Mouse (Mus musculus): Measurements from ENCODE around the gene Aplnr.

Aplnr gene

GRCm38 (mm10) chr2:85138143-85138542 lies 2.1 kb downstream of the Aplnr start:
- no peak for DNase-seq

DNA sequence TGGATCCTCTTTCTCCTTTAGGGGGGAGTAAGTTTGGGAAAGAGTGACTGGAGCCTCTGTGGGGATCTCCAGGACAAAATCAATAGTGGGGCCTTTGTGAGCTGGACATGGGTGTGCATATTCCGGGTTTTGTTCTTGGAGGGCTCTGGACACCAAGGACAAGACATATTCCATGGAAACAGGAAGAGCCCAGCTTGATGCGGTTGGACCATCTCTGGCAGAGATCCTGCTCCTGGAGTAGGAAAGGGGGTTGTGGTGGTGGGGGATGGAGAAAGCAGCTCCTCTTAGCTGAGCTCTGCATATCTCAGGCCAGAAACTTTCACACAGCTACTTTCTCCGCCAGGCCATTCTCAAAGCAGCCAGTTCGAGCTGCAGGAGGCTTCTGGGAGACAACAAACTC lies 3.4 kb downstream of the Aplnr start:
- no peak for DNase-seq

DNA sequence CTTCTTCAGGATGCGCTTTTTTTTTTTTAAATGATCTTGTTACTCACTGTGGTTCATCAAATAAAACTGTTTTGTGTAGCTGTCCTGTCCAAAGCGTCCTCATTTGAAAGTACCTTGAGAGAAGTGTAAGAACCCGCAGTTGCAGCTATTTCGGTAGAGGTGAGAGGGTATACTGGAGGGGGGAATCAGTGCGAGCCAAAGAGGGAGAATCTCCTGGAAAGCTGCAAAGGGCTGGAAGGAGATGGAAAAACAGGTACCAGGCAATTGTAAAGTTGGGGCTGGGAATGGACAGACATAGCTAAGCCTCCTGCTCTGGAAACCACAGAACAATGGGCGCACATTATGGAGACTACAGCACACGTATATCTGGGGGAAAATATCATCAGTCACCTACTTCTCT lies 3.8 kb downstream of the Aplnr start:
- DNase-seq: no peak

DNA sequence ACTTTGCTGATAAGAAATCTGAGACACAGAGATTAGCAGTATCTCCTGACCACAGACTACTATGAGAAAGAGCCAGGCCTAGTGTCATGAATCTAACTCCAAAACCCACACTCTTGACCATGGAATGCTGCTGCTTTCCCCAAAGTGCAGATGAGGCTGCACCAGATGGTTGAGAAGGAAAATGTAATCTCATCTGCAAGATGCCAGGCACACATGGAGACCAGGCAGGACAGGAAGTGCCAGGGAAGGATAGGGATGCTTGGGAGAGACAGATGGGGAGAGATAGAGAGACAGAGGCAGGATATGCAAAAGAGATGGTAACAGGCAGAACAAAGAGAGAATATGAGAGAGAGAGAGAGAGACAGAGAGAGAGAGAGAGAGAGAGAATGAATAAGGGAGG lies 4.8 kb downstream of the Aplnr start:
- no peak for DNase-seq

- no peak for DNase-seq
These were observed 8.9 kb downstream of the Aplnr start for GRCm38 (mm10) chr2:85144908-85145307.

GRCm38 (mm10) chr2:85145346-85145745 lies 9.3 kb downstream of the Aplnr start:
- no peak for DNase-seq

- DNase-seq: no peak
These were observed 11.5 kb downstream of the Aplnr start for GRCm38 (mm10) chr2:85147481-85147880.

- no peak for DNase-seq
These were observed 14.3 kb downstream of the Aplnr start for GRCm38 (mm10) chr2:85150373-85150772.

- DNase-seq: no peak
These were observed 15.2 kb downstream of the Aplnr start for GRCm38 (mm10) chr2:85151233-85151632.

- DNase-seq: no peak
These were observed 19.3 kb downstream of the Aplnr start for GRCm38 (mm10) chr2:85155334-85155733.

GRCm38 (mm10) chr2:85156136-85156535 lies 20.1 kb downstream of the Aplnr start:
- no peak for DNase-seq

GRCm38 (mm10) chr2:85157382-85157781 lies 21.4 kb downstream of the Aplnr start:
- DNase-seq: no peak

DNA sequence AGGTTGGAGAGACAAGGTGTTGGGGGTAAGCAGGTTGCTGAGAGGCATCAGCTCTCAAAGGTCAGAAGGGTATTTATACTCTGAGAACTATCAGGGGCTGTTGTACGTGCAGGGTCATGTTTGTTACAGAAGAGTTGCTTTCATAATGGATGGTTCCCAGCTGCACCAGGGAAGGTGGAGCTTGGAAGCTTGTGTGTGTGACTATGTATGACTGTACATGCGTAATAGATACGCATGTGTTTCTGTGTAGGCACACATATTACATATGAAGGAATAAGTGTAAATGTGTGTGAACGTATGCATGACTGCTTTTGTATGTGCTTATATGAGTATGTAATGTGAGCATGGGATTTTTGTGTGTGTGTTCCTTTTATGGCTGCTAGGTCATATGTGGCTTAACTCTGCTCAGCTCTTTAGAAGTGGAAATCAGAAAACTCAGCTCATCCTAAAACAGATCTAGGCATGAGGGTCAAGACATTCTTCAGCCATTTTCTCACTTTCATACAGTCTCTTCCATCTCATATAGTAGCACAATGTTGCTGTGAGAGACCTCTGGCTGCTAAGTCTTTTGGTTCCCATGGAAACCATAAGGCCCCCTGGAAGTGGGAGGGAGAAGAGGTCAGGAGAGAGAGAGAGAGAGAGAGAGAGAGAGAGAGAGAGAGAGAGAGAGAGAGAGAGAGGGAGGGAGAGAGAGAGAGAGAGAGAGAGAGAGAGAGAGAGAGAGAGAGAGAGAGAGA lies 25.0 kb downstream of the Aplnr start:
- DNase-seq: no peak

- DNase-seq: no peak
These were observed 25.6 kb downstream of the Aplnr start for GRCm38 (mm10) chr2:85161638-85162093.

DNA sequence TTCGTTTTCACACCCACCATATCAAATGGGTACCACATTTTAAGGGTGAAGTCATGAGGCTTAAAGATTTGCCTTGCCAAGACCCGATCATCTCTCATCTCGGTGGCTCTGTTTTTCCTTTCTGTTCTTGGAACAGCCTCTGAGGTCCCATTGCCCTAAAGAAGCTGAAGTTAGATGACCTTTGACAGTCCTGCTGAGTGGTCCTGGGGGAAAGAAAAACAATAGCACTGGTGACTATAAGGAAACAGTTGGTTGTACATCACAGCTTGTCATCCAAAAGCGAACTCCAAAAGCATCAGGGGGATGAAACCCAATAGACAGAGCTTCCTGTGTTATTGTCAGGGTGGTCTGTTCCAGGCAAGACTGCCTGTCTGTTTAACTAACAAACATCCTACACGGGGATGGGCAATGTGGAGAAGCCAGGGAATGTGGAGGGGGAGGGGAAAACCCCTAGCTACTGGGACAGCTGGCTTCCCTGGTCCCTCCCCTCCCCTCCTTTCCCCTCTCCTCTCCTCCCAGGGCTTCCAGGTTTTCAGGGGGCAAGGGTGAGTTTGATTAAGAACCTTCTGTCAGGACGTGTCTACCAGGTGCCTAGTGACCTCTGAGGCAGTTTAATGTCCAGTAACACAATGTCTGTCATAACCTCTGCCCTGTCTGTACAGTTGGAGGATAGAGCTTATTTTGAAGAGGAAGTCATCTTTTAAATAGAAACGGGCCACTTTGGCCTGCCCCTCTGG lies 27.5 kb downstream of the Aplnr start:
- DNase-seq: no peak

GRCm38 (mm10) chr2:85167624-85168023 lies 31.6 kb downstream of the Aplnr start:
- no peak for DNase-seq

- no peak for DNase-seq
These were observed 32.3 kb downstream of the Aplnr start for GRCm38 (mm10) chr2:85168327-85168726.

DNA sequence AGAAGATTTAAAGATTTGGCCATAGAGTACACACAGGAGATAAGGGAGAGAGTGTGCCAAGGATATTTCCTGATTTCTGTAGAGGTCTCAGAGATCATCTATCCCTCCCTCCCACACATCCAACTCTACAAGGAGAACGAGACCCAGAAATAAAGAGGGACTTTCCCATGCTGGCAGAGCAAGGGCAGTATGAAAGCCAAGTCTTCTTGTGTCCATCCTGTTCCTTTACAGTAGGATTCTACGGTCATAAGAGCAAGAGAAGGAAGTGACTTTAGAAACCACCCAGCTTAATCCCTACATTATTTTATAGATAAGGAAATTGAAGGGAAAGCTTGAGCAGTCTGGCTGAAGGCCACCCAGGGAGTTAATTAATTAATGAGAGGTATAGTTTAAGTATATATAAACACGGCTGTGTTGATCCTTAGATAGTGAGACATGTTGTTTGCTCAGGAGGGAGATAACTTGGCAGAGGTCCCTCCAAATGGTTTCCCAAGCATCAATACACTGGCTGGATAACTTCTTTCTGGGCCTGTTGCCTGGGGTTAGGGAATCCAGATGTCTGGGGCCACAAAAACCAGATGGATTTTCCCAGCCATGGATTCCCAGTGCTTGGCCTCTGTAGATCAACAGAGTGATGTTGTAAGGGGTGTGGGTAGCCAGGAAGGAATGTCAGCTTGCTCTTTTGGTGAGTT lies 36.2 kb downstream of the Aplnr start:
- no peak for DNase-seq

DNA sequence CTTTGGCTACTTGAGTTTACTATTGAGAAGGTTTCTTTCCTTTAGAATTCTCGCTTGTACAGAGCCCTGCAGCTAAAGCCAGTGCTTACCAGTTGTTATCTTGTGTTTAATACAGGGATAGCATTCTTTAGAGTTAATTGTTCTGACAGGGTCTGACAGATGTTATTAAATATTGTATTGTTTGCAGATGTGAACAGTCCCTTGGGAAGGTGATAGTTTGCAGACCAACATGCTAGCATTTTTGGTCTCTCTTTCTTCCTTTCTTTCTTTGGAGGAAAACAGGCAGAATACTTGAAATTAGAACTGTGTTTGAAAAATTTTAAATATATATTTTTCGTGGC lies 36.7 kb downstream of the Aplnr start:
- DNase-seq: no peak

GRCm38 (mm10) chr2:85173545-85173944 lies 37.5 kb downstream of the Aplnr start:
- no peak for DNase-seq

- no peak for DNase-seq
These were observed 42.2 kb downstream of the Aplnr start for GRCm38 (mm10) chr2:85178139-85178800.

DNA sequence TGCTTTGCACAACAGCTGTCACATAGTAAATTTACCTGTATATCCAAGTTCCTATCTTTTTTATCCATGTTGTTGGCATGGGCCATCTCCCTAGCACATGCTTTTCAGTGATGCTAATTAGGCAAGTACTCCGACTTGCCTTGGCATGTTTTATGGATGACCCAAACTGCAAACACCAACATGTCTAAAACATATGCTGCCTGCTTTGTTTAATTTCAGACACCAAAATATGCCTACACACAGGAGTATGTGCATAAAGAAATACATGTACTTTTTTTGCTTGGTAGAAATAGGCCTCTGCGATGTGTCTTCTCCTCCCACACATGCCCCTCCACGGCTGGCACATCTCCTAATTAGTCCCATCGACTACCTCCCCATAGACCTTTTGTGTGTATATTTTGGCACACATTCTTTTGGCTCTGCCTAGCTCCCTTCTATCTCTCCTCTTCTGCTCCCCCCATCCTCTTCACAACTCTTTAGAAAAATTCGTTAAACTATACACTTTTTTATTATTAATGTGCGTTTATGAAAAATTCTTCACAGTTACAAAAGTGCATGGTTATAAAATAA lies 51.6 kb downstream of the Aplnr start:
- DNase-seq: no peak
